Mouse (Mus musculus) erythroid progenitor cell, adult 5-6 weeks (primary cell): ENCODE results near the gene Arhgap23. TPM values are rescaled to one million over a fixed set of nuclear protein-coding genes. Genes with fewer than 3 reads are reported as not detected.

ENCODE experiments used
- ATAC-seq: replicated peaks from 2 replicates; pipeline ENCODE4 v1.8.0; 2016; ENCODE audit warnings: moderate number of reproducible peaks, mild to moderate bottlenecking, moderate TSS enrichment, inconsistent platforms; ENCODE audit not compliant: poor library complexity, low FRiP score, severe bottlenecking
- total RNA-seq, 2 experiments: library from RNA; stranded (forward) in 1 of 2; stranded (reverse) in 1 of 2; fragments of 150-400 nt in 1 of 2; fragments of 186-747, 209-891 nt in 1 of 2; gene quantifications; 2 replicates each; pipeline versions ENCODE4 v1.2.3 to v1.2.4; 2015 to 2017; ENCODE audit warnings: low replicate concordance in 2 of 2

Arhgap23 gene
- total RNA-seq, 2 experiments from 2014 or later = 71.1 to 82.6 TPM

DNA sequence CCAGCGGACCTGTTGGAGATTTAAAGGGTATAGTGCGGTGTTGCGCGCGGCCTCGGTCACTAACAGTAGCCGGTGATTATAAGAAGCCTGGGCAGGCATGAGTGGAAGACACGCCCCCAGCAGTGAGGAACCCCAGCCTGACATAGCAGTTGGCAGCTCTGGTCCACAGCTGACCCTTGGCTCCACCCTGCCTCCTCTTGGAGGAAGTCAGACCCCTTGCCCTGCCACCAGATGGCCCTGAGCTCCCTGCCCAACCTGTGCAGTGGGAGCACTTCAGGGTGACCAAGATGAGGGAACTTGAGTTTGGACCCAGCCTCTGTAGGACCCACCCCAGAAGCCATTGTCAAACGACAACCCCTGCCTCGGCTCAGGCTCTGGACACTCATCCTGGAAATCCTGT lies 76.3 kb downstream of the Arhgap23 start:
- ATAC-seq = no peak

DNA sequence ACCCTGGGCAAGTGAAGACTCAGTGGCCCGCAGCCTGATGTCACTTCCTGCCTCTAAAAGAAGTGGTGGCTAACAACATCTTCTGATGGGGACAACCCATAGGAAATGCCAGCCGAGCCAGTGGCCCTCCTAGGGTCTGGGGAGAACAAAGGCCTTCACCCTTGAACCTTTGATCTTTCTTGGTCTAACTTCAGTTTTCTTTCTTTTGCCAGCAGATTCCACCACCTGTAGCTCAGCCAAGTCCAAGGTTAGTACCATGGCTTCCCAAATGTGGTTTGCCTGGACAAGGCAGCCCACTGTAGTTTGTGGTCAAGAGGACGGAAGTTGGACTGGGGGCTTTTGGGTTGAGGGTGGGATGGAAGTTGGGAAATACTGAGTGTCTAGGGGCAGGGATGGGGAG lies 77.5 kb downstream of the Arhgap23 start:
- no peak for ATAC-seq

DNA sequence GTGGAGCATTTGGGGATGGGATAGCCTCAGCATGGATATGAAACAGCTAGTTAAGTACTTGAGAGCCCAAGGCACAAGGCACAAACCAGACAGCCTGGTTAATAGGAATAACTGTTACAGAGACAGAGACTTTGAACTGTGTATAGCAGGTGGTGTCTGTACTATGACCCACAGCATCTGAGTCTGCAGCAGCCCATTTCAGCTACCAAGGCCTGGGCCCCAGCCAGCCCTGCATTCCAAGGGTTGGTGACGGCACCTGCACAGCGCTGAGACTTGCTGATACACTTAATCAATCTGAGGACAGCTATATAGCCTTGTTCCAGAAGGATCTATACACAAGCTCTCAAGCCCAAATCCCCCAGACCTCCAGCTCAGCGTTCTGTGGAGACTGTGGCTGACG lies 82.2 kb downstream of the Arhgap23 start:
- no peak for ATAC-seq

DNA sequence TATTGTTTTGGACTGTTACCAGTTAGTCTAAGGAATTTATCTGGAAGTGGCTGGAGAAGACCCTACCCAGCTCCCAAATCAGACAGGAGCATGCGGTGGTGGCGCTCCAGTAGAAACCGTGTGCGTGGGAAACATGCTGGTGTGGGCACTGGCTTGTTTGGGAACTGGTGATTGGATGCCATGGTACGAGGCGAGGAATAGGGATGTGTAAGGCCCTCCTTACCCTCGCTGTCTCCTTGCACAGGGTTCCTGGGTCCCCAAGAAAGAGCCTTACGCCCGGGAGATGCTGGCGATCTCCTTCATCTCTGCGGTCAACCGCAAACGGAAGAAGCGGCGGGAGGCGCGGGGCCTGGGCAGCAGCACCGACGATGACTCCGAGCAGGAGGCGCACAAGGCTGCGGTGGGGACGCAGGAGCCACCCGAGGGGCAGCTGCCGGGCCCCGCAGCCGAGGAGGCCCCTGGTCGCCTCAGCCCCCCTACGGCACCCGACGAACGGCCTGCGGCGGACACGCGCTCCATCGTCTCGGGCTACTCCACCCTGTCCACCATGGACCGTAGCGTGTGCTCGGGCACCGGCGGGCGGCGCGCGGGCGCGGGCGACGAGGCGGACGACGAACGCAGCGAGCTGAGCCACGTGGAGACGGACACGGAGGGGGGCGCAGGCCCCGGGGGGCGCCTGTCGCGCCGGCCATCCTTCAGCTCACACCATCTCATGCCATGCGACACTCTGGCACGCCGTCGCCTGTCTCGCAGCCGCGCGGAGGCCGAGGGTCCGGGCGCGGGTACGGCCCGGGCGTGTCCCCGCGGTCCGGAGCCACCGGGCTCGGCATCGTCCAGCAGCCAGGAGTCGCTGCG lies 84.8 kb downstream of the Arhgap23 start, which contains the start of gene 4933428G20Rik:
4933428G20Rik (minus strand) TSS at position 476 of the 855 bp plus-strand sequence.
- ATAC-seq = no peak

DNA sequence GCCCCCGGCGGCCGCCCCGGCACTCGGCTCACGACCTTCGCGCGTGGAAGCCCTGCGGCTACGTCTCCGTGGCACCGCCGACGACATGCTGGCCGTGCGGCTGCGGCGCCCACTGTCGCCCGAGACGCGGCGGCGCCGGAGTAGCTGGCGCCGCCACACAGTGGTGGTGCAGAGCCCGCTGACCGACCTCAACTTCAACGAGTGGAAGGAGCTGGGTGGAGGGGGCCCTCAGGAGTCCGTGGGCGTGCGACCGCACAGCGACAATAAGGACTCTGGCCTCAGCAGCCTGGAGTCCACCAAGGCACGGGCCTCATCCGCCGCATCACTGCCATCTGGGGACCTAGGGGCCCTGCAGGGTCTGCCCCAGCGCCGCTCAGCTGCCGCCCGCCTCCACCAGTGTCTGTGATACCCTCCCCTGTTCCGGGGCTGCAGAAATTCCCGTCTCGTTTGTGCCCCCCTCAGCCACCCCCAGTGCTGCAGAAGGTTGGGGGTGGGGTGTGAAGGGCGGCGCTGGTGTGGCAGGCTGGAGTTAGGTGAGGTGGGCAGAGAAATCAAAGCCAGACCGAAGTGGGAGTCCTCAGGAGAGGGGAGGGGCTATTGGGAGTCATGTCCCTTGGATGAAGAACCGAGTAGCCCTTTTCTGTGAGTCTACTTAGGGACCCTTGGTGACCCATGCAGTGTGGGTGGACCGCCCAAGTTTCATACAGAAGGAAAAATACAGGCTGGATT lies 85.6 kb downstream of the Arhgap23 start:
- ATAC-seq = 0 out of 2 replicates have a peak, but pooled peaks have one; percentile 8

GRCm38 (mm10) chr11:97502383-97502782 lies 87.0 kb downstream of the Arhgap23 start:
- ATAC-seq = no peak

GRCm38 (mm10) chr11:97502846-97503245 lies 87.5 kb downstream of the Arhgap23 start:
- ATAC-seq = no peak

GRCm38 (mm10) chr11:97505784-97506183 lies 90.5 kb downstream of the Arhgap23 start:
- ATAC-seq = no peak

DNA sequence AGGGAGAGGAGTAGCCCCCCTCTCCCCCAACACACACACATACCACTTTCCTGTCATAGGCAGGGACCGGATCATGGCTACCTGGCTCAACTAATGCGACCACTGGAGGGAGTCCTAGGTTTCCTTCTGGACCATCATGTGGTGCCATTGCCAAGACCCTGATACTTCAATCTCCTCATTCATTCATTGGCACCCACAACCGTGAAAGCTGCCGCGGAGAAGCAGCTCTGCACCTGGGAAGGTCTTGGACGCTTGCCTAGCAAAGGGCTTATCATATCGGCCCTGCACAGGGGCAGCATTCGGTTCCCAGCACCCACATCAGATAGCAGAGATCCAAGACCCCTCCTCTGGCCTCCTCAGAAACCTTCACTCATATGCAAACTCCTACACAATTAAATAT lies 91.0 kb downstream of the Arhgap23 start:
- ATAC-seq = no peak

GRCm38 (mm10) chr11:97508198-97508597 lies 92.9 kb downstream of the Arhgap23 start:
- ATAC-seq = no peak

DNA sequence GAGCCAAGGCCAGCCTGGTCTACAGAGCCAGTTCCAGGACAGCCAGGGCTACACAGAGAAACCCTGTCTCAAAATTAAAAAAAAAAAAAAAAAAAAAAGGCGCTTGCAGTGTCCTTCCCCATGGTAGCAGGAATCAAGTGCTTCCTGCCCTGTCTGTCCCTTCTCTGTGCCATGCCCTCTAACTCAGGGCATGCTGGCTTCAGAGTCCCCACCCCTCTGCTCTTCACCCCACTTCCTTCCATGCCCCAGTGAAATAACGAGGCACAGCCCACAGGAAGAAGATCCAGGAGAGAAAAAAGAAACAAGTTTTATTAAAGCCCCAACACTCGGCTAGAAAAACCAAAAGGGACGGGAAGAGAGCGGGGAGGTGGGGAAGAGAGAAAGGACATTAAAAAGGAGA lies 93.7 kb downstream of the Arhgap23 start:
- ATAC-seq = no peak

DNA sequence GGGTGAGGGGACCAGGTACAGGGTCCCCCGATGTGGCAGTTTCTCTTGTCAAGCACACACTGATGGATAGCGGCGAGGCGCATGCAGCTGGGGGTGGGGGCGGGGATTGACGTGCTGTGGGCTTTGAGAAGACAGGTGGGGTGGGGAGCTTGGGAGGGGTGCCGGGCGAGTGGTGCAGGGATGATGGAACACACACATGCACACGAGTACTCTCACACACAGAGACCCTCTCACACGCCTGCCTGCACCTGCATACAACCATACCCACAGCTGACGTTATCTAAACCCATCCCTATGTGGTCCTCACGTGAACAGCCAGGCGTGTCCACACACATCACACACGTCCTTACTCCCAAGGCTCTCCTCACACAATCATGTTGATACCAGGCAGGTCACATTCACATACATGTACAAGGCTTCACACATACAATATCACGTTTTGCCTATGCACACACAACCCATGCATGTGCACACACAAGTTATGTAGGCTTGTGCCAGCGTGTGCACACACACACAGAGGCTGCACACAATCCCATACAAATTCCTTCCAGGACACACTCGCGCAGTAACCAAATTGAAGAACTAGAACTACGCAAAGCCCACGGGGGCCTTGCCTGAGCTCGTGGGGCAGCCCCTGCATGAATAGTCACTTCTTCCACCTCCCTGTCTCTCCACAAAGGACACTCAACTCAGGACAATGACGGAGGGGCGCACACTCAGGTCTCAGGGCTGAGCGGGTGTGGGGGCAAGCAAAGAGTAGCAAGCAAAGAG lies 94.6 kb downstream of the Arhgap23 start:
- no peak for ATAC-seq

DNA sequence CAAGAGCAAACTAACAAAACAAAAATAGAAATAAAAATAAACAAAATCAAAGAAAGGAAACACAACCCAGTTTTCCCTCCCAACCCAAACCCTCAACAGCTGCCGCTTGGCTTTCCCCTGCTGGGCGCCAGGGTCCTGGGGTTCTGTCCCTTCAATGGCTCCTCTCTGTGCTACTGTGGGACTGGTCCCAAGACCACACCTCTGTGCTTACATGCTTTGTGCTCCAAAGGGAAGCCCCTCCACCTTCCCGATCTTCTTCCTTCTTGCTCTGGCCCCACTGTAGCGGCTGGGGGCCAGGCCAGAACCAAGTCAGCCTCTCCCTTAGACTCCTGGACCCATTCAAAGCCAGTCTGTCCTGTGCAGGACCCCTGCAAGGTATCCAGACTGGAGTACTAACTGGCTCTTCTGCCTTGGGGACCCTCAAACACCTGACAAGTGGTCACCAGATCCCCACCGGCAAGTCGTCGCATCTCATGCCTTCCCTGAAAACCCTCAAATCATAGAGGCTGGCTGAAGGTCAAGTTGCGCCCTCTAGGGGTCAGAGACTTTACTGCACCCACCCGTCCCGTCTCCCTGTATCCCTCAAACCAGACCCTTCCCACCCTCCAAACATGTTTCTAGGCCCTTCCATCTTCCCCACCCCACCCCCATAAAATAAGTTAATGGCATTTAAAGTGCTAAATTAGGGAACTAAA lies 95.8 kb downstream of the Arhgap23 start:
- ATAC-seq = peak; percentile 75

GRCm38 (mm10) chr11:97511661-97512369 lies 96.5 kb downstream of the Arhgap23 start:
- peak; percentile 10; the same call in 1 of the 2 replicates for ATAC-seq

GRCm38 (mm10) chr11:97512511-97512910 lies 97.2 kb downstream of the Arhgap23 start:
- ATAC-seq = no peak

- ATAC-seq = no peak
These were observed 97.7 kb downstream of the Arhgap23 start for GRCm38 (mm10) chr11:97513066-97513465.

DNA sequence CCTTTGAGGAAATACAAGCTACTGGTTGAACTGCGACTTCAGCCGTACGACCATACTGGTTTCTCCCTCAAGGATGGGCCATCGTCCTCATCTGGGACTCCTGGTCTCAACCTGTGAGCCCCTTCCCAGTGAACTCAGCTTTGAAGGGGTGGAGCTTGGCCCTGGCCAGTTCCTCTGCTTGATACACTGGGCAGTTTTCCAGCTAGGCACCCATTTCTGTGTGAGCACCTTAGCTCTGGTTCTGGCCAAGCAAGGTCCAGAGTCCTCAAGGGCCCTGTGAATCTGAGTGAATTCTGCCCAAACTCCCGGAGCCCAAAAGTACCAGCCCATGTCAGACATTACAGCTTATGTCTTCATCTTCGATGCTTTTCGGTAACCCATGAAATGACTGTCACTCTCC lies 105.2 kb downstream of the Arhgap23 start:
- ATAC-seq = no peak

- ATAC-seq = no peak
These were observed 106.6 kb downstream of the Arhgap23 start for GRCm38 (mm10) chr11:97521741-97522474.
